Mouse (Mus musculus) heart, postnatal 4 days (tissue): Measurements from ENCODE around the gene Gjb5. TPM values are rescaled to one million over a fixed set of nuclear protein-coding genes. Genes with fewer than 3 reads are reported as not detected.
A peak's percentile ranks its signal among the peaks of the same experiment; 100 is the strongest.

ENCODE experiments used
- DNase-seq: peaks from one replicate; pipeline ENCODE4 v3.0.0; 2021
- total RNA-seq, 2 experiments: library from RNA; stranded (reverse); gene quantifications; 2 replicates each; pipeline ENCODE4 v1.2.3; 2021

Gene Gjb5
- total RNA-seq, 2 experiments from 2014 or later, result 0.50 to 0.54 TPM

DNA sequence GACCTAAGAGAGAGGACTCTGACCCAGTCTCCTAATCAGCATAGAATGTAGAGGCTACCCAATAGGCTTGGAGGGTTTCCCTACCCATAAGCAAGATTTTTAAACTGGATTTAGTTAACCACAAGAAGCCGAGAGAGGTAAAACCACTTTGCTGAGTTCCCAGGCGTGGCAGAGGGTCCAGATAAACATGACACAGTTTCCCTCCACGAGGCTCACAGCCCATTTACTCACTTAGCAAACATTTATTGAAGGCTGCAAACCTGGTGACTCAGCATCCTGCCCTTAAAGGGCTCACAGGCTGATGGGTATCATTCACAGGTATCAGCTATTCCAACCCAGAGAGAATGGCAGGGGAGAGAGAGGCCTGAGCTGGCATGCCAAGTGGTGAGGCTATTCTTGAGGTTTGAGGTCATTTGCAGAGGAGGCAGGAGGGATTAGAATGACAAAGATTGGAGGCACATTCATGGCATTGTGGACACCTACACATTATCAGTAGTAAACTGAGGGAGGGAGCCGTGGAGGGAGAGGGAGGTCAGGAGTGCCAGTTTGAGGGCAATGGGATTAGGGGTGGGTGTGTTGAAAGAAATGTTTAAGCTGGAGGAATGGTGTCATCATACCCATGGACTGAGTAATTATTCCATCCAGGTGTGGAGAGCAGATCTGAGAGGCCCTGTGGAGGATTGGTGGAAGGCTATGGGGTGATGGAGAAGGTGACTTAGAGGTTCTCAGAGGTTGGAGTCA, 8.3 kb downstream of the Gjb5 start:
- DNase-seq, result no peak

DNA sequence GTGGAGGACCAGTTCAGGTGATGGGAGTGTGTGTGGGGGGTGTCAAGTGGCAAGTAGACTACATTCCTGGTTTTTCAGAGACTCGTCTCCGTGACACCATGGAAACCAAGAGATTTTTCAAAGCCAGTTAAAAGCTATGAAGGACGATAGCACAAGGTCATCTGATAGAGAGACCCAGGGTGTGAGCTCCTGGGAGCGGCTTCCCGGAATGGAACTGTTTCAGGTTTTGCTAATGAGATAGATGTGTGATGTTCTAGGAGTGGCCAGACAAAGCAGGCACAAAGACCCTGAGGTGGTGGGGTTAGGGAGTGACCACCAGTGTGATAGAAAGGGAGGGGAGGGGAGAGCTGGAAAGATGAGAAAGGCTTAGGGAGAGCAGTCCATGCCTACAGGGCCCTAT, 13.0 kb downstream of the Gjb5 start:
- DNase-seq, result no peak

DNA sequence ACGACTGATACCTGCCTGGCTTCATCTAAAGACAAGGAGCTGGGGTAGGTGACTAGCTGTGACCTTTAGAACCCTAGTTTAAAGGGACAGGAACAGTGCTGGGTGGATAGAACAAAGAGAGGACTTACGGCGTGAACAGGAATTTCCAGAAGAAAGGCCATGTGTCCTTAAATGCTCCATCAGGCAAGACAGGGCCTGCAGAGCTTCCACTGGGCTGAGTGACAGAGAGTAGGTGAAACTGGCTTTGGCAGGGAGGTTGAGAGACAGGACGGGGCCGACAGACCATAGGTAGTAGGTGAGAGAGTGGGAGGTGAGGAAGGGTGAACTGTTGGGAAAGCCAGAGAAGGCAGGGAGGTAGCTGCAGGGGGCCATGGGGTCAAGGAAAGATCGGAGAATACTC, 16.6 kb downstream of the Gjb5 start:
- no peak for DNase-seq

DNA sequence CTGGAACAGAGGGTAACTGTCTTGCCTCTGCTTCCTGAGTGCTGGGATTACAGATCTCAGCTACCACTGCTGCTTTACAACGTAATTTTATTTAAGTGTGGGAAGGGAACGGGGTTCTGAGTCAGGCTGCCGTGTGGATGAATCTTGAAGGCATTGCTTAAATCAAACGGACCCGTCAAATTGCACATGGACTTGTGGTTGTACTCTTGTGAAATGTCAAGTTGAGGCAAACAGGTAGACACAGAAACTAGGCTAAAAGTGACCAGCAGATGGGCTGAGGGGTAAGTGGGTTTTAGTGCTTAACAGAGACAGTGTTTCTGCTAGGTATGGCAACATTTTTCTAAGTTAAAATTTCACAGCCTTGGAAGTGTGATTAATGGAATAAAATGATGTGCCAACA, 20.3 kb downstream of the Gjb5 start:
- no peak for DNase-seq

DNA sequence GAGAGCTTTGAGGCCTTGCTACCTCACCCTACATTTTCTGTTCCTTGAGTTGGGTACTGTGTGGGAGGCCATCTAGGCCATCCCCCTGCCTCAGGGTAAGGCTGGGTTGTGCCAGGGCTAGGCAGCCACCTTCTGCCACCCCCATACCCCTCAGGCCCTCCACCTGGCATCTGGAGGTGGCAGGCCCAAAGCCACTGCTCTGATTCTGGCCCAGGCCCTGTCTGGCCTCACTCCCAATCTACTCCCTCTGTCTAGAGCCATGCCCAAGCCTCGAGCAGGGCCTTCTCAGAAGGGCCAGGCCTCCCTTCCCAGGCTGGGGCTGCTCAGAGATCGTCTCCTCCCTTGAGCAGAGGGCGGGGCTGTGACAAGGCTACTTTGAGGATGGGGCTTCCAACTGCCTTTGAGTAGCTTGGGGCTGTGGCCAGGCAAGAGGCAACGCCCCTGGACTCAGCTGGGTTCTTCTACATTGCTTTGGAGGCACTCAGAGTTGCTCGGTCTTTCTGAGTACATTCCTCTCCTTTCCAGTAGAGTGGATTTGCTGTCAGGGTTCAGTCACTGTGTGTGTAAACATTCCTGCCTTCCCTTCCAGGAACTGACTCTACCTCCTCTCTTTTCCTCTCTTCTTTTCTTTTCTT, 23.0 kb downstream of the Gjb5 start:
- no peak for DNase-seq

DNA sequence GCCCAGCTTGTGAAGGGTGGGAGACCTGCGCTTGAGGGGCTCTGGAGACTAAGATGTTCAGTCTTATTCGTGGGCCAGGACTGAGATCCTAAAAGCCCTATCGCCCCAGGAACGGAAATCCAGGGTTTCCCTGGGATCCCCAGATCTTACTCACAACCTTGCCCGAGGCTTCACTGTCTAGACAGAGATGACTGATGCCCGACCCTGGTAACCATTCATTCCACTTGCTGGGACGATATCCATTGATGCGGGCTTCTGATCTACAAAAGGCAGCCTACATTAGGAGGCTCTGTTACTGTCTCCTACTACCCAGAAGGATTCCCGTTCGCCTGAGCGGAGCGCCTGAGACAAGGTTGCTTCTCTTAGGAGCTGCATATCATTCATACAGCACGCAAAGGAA, 26.8 kb downstream of the Gjb5 start:
- DNase-seq, result no peak

DNA sequence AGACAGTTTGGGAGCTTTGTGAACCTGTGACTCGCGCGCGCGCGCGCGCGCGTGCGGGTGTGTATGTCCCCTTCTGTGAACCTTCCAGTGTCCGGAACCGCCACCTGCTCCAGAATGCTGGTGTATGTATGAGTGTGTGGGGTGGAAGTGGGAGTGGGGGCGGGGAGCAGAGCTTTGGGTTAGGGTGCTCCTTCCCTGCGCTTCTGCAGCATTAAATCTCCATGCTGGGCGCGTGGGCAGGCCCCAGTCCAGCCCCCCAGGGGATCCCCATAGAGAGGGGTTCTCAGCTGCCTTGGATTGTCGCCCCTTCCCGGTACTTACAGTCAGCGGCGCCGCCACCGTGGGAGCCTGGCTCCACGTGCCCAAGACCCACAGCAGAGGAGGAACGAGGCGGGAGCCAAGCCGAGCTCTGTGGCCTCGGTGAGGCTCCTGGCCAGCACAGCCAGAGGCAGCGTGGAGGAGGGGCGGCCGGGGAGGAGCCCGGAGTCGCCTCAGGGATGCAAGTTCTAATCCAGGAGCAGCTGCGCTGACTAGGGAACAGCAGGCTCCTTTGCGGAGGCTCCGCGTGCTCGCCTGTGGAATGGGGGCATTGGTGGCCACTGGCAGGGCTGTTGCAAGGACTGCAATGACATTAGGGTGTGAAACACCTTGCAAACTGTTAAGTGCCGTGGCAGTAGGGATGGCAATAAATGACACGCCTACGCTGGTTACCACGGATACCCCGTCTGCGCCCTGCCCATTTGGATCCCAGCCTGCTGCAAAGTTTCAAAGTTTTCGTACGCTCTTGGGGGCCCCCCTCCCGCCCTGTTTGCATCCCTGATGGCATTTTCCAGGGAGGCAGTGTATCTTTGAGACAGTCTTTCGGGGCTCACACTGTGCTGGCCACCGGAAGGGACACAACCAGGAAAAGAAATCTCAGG, 27.5 kb downstream of the Gjb5 start, which contains the start of gene Gjb3:
Gene Gjb3, minus strand, starts transcription at position 664 of the 920 bp plus-strand sequence.
- DNase-seq, result no peak

DNA sequence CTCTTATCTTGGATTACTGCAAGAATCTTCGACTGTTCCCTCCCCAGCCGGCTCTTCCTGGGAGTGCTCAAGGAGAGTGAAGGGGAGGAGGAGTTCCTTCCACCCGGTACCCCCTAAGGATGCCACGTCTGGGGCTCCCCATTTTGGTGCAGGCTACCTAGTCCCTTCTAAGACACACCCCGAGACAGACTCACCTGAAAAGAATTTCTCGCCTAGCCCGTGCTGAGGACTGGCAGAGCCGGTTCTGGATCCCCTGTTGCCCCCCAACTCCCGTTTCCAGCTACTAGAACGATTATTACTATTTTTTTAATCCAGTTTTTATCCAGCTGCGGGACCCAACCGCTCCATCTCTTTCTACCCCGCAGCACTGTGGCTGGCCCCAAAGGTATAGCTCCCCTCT, 28.2 kb downstream of the Gjb5 start:
- DNase-seq, result no peak

DNA sequence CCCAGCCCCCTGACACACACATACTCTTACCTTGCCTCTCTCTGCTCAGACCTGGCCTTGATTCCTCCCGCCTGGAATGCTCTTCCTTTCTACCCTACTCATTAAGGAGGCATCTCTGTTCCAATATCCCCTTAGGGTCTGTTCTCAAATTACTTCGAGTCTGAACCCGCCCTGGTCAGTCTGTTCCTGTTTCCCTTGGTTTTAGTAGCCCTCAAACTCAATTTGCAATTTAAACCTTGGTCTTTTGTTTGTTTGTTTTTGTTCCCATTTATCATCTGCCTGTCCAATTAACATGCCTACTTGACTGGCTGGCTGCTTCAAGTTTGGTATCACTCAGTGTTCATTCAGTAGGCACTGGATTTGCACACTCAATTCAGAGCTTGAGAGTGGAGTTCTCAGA, 28.9 kb downstream of the Gjb5 start:
- DNase-seq, result no peak

DNA sequence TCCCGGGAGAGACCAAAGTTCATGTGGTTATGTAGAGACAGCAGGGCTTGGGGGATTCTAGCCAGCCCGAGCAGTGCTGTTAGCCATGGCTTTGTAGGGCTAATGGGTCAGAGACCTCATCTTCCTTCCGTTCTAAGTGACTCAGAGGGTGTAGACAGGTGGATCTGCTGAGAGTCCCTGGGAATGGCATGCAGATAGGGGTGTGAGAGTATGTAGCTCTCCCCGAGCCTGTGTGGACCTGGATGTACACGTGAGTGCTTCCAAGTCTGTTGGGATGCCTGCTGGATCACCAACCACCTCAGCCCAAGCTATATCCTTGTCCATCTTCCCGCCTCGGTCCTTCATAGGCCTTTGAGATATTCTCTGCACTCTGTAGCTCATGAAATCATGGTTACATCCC, 29.6 kb downstream of the Gjb5 start:
- DNase-seq, result no peak

DNA sequence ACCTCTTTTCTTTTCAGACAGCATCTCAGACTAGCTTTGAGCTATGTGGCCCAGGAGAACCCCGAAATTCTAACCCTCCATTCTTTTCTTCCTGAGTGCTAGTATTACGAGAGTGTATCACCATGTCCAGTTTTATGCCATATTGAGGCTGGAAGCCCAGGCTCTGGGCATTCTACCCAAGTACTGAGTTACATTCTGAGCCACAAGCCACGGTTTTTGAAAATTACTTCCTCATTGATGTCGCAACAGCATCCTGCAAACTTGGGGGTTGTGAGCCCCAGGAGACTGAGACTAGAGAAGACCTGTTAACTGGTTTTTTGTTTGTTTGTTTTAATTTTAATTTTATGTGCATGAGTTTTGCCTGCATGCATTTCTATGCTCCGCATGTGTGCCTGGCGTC, 30.2 kb downstream of the Gjb5 start:
- DNase-seq, result no peak

DNA sequence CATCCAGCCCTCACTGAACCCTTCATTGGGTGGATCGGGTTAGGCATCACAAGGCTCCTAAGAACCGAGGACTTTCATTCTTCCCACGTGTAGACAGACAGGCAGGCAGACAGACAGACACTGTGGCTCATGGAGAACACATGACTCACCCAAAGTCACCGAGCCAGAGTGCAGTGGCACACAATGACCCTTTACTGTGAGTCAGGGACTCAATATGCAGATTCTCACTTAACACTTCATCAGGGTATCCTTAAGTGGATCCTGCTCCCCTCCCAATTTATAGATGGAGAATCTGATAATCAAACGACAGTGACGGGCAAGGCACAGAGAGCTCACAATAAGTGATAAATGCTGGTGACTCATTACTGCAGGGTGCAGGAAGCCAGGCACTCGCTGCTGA, 30.7 kb downstream of the Gjb5 start:
- DNase-seq, result no peak

DNA sequence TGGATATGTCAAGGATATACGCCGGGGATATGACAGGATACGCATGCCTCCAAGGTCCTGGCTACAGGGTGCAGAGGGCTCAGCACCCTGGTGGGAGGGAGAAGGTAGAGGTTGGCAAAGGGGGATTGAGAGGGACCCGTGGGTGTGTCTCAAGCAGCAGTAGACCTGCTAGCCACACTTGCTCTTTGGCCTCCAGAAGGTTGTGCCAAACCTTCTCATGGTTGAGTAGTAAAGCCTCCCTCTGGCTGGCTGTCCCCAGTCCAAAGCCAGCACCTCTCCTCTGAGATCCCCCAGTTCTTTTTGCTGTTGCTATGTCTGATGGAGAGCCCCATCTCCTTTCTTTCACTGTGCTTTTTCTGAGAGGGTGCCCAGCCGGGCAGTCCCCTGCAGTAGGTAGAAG, 32.7 kb downstream of the Gjb5 start:
- no peak for DNase-seq

DNA sequence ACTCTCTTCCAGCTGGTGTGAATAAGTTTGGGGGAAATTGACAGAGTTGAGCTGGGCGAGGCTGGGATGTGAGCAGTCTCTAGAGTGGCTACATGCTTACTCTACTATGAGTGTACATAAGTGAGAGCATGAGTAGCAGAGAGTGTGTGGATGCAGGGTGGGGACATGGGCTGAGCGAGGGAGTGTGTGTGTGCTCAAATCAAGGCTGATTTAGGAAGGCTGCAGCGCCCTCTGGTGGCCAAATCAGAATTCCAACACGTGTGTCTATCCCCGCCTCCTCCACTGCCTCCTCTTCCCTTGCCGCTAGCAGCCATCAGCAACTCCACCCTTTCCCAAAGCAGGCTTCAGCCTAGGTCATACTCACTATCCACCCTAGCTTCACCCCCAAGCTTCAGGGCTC, 33.2 kb downstream of the Gjb5 start:
- DNase-seq, result peak; percentile 85

DNA sequence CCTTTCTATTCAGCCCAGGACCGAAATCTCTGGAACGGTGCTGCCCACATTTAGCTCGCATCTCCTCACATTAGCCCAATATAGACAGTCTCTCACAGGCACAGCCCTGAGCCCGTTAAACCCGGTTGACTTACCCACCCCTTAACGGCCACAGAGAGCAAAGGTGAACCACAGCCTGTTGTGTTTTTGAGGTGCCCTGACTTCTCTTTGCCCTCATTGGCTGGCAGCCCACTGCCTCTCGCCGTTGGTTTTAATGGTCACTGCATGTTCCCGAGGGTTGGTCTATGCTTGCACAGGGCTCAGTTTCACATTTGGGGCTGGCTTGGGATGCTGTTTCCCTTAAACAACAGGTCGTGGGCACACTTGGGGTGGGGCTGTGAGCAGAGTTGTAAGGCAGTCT, 33.7 kb downstream of the Gjb5 start:
- DNase-seq, result no peak

DNA sequence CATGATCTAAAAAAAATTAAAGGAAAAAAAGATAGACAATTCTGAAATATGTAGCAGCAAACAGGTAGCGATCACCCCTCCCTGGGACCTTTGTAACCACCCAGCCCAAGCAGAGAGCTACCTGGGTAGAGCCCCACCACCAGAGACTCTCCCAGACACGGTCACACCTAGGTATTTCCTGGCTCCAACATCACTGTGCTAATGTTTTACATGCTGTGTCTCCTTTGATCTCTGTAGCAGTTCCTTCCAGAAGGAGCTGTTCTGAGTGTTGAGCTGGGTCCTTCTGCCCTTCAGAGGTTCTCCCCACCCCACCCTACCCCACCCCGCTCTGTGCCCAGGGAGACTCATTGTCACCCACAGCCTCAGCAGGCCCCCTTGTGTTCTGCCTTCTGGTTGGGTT, 34.3 kb downstream of the Gjb5 start:
- DNase-seq, result no peak

DNA sequence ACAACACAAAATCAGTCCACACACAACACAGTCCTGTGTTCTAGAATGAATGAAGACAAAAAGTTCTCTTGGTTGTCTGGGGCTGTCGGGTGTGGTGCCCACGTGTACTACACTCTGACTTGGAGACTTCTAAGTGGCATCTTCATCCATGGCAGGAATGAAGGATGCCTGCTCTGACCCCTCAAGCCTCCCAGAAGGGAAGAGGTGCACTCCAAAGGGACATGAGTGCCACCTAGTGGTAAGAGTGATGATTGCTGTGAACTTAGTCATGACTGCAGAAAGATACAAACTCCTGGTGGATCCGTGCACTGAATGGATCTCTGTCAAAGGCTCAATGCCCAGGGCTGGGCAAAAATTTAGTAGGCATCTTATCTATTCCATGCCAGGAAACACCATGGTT, 38.4 kb downstream of the Gjb5 start:
- peak; percentile 87 for DNase-seq

DNA sequence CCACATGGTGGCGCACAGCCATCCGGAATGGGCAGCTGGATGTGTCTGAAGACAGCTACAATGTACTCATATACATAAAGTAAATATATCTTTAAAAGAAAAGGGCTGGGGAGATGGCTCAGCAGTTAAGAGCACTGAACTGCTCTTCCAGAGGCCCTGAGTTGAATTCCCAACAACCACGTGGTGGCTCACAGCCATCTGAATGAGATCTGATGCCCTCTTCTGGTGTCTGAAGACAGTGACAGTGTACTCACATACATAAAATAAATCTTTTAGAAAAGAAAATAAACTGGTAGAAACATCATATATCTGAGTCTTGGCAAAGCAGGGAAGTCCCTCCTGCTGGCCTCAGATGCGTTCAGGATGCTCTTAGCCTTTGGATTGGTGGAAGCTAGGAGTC, 40.8 kb downstream of the Gjb5 start:
- no peak for DNase-seq

DNA sequence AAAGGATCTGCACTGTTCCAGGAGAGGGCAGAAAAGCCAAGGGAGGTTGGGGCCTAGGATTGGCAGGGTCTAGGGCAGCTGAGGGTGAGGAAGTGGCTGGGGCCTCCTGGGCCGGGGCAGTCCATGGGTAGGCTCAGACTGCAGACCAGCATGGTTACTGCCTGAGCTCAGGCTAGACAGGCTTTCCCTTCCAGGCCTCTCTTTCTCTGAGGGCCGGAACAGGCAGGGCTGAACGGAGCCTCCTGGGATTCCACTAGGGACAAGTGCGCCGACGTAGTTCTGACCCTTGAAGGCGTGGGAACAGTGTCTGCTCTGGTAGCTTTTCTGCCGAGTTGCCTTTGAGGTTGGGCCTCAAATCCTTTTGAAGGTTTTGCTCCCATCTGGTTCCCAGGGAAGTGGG, 42.2 kb downstream of the Gjb5 start:
- DNase-seq, result no peak

DNA sequence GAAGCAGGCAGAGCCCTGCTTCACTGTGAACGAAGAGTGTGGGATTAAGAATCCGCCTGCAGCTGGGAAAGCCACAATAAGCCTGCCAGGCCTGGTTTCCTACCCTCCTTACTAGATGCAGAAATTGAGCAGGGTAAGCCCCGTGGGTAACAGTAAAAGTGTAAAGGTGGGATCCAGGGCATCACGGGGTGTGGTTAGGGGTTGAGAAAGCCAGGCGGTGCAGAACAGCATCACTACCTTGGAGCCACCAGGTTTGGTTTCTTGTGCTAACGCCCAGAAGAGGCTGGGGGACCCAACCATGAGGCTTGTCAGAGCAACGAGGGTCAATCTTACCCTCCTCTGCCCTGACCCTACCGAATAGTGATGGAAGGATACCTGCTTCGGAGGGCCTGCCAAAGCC, 43.4 kb downstream of the Gjb5 start:
- no peak for DNase-seq

DNA sequence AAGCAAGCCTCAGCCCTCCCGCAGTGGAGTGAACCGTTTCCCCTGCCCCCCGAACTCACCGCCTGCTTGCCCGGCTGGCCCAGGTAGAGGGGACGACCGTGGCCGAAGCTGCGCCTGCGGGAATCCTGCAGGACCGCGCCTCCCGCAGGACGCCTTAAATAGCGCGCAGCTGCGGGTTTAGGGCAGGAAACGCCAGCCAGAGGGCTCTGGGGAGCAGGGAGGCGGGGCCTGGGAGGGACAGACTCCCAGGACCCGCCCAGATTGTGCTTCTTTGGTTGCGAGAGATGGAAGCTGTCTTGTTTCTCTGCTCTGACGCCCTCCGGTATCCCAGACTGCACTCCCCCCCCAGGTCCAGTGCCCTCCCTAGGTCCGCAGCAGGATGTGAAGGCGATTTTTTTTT, 44.1 kb downstream of the Gjb5 start, which contains the start of gene Gja4:
Gene Gja4, minus strand, starts transcription at position 179 of the 400 bp plus-strand sequence.
- peak; percentile 86 for DNase-seq

DNA sequence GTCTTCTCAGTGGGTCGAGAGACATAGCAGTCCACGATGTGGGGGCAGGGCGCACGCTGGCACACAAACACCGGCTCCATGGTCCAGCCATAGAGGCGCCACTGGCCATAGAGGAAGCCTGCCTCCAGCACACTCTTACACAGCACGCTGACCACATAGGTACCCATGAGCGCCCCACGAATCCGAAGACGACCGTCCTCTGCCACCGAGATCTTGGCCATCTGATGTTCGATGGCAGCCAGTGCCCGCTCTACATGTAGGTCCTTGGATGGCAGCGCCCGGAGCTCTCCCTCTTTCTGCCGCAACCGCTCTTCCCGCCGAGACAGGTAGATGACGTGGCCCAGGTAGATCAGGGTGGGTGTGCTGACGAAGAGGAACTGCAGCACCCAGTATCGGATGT, 45.6 kb downstream of the Gjb5 start:
- DNase-seq, result no peak

DNA sequence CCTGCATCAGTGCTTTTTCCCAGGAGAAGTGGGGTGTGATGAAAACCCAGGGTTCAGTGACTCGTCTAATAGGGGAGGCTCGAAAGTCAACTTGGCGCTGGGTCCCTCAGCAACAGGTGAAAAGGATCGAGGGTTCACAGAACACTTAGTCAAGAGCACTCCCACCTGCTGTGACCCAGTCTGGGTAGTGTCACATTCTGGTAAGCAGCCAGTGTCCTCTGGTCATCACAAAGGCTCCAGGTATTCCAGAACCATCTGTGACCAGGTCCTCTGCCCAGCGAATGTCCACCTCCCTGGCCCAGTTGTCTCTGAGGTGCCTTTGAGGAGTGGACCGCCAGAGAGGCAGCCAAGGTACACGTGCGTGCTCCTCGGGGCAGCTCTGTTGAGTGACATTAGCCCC, 46.4 kb downstream of the Gjb5 start:
- no peak for DNase-seq
